Mouse (Mus musculus): Measurements from ENCODE around the gene Prr32. TPM values are rescaled to one million over a fixed set of nuclear protein-coding genes. Genes with fewer than 3 reads are reported as not detected.

The Prr32 gene
- not detected in 2 replicates for polyA plus RNA-seq (2016; fragmentation: Nextera tagmentation; extraction: Ambion mirVana)

DNA sequence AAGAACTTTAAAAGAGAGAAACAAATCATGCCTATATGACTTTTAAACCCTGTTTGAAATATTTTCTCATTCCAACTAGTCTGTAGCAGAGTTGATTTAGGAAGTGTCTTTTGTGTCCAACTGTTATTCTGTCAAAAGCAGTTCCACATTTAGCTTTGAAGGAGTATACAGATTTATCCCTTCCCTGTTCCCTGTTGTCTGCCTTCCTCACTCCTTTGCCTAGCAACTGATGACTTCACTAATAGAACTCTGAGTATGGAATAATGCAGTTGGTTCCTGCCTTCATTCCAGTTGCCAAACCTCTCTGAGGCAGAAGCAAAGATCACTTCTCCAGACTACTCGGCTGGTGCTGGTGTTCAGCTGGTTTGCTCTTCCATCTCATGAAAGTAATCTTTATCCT lies at the start of gene Prr32:
Gene Prr32, plus strand, starts transcription at position 301 of the 400 bp plus-strand sequence.
- no peaks in the 10 kb centered on the region for H3K9me3 ChIP-seq
- H3K4me3 ChIP-seq = no peak within 1 kb of the TSS
- no peaks in the 10 kb centered on the region for H3K27me3 ChIP-seq (ENCODE audit: insufficient read depth, poor library complexity, severe bottlenecking)
- 78% methylated on average over 1 of the region's 1 CpGs for WGBS
- H3K4me1 ChIP-seq = no peaks in the 10 kb centered on the region
- no peak for DNase-seq (ENCODE audit: low spot score)
- no peak within 1 kb of the TSS for H3K27ac ChIP-seq
- no peaks in the 10 kb centered on the region for H3K36me3 ChIP-seq
